ENCODE assay signal across 16 mouse cellular contexts in the genomic region with DNA sequence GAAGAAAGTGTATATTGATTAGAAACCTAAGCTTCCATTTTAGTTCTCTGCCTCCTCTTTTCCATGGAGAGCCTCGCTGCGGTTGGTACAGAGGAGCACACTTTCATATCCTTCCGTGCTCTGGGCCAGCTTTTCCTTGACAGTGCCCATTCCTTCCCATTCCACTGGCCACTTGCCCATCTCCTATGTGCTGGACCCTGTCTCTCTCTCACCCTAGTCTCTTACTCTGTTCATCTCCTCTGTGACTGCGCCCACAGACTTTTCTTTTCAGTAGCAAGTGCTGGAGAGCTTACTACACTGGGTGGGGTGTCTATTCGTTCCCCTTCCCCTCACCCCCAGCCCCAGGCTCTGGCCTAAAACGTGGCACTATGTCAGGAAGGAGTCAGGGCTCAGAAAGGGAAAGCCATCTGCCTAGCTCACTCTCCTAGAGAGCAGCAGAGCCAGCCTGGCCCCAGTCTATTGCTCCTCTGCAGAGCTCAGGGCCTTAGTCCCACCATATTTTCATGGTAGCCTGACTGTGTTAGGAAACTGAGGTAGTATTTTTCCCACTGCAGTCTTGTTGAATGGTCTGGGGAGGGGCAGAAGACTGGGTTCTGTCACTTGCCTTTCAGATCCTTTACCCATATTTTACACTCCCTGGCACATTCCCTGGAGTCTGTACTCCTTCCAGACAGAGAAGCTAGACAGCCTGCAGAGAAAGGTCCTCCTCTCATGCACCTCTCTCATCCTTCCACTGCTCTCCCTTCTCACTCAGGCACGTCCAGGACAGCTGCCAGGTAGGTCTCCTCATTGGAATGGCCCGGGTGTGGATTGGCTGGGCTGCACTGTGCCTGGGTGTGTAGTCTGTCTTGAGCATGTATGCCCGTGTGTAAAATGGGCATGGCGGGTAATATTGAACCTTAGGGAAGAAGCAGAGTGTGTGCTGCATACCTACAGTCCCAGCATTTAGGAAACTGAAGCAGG. TPM values are rescaled to one million over a fixed set of nuclear protein-coding genes. Genes with fewer than 3 reads are reported as not detected.
DNase-seq lines count a peak whose midpoint lies in the region; ATAC-seq and TF ChIP-seq lines count a peak whose summit lies in the region.
"Had no signal": no experiment of that assay in that cellular context is flagged by ENCODE, and none has a peak within 500 bp of the region (broad histone marks: within the 10 kb centered on the region; RNA-seq: fewer than 3 reads in every experiment).

No protein-coding gene starts in this region.

- H3K4me2 ChIP-seq in intestine, embryonic 16.5 days (ENCODE audit: low read depth, low read length) = no peak overlapping the region
- no peak overlapping the region for H3K4me2 ChIP-seq in intestine, embryonic 15.5 days (replicated peaks)
- no peak overlapping the region for H3K4me2 ChIP-seq in stomach, embryonic 16.5 days (ENCODE audit: low read depth, low read length)
- H3K4me2 ChIP-seq: midbrain, embryonic 11.5 days had no signal

- H3K27ac ChIP-seq in intestine, embryonic 16.5 days (ENCODE audit: low read length) = peak overlapping the region; percentile 82
- no peak overlapping the region for H3K27ac ChIP-seq in intestine, embryonic 15.5 days
- H3K27ac ChIP-seq in spleen, adult 2 months (ENCODE audit: insufficient read depth, low read length) = peak overlapping the region; percentile 52
- peak overlapping the region; percentile 84 for H3K27ac ChIP-seq in stomach, embryonic 16.5 days (ENCODE audit: low read length)
- H3K27ac ChIP-seq: hindbrain, embryonic 10.5 days had no signal

- no peak for ATAC-seq in intestine, embryonic 16.5 days
- no peak for ATAC-seq in intestine, embryonic 15.5 days
- ATAC-seq in stomach, embryonic 16.5 days (ENCODE audit: insufficient read depth, low FRiP score) = no peak

- H3K36me3 ChIP-seq in intestine, embryonic 16.5 days (ENCODE audit: control insufficient read depth, insufficient read depth, low read length) = peaks cover 13% of the 10 kb centered on the region
- H3K36me3 ChIP-seq in intestine, embryonic 15.5 days = peaks cover 18% of the 10 kb centered on the region; the same call in 1 of the 2 replicates
- H3K36me3 ChIP-seq in spleen, adult 2 months (ENCODE audit: control insufficient read depth, insufficient read depth, low read length) = peaks cover 5% of the 10 kb centered on the region
- peaks cover 3% of the 10 kb centered on the region; the same call in 1 of the 2 replicates for H3K36me3 ChIP-seq in stomach, embryonic 16.5 days (ENCODE audit: control insufficient read depth, insufficient read depth, low read length)

- peak; percentile 60 to 68 for DNase-seq in cerebellum, postnatal 14 days
- no peak for DNase-seq in cerebellum, adult 8-10 months
- DNase-seq in spleen, adult 2 months (ENCODE audit: low read depth in 1 of 2, low spot score in 2 of 2) = no peak
- DNase-seq in spleen, postnatal 14 days (ENCODE audit: low spot score in 2 of 2) = no peak
- DNase-seq in testis, postnatal 10 days (ENCODE audit: low spot score) = no peak
- DNase-seq: cerebellum, adult 11 months; kidney, postnatal 10 days; liver, postnatal 0 days had no signal

- peaks cover 25% of the 10 kb centered on the region for H3K4me1 ChIP-seq in intestine, embryonic 16.5 days (ENCODE audit: control insufficient read depth, insufficient read depth, low read length)
- H3K4me1 ChIP-seq in intestine, embryonic 15.5 days (replicated peaks) = peaks cover 16% of the 10 kb centered on the region
- H3K4me1 ChIP-seq in spleen, adult 2 months (ENCODE audit: control insufficient read depth, insufficient read depth, insufficient read length) = peaks cover 55% of the 10 kb centered on the region; the same call in 1 of the 2 replicates
- H3K4me1 ChIP-seq in stomach, embryonic 16.5 days (ENCODE audit: control insufficient read depth, insufficient read depth, low read length) = peaks cover 20% of the 10 kb centered on the region; the same call in 1 of the 2 replicates

- no peaks in the 10 kb centered on the region for H3K9me3 ChIP-seq in intestine, embryonic 16.5 days (ENCODE audit: control insufficient read depth, low read length)
- no peaks in the 10 kb centered on the region for H3K9me3 ChIP-seq in intestine, embryonic 15.5 days
- H3K9me3 ChIP-seq in stomach, embryonic 16.5 days (replicated peaks; ENCODE audit: control insufficient read depth, low read length) = no peaks in the 10 kb centered on the region
- H3K9me3 ChIP-seq: hindbrain, embryonic 10.5 days had no signal

- WGBS in intestine, embryonic 16.5 days = 86% methylated on average over 10 of the region's 10 CpGs
- 86% methylated on average over 10 of the region's 10 CpGs for WGBS in intestine, embryonic 15.5 days
- WGBS in spleen, adult 2 months = 85% methylated on average over 10 of the region's 10 CpGs
- 83% methylated on average over 10 of the region's 10 CpGs for WGBS in stomach, embryonic 16.5 days

- H3K4me3 ChIP-seq in intestine, embryonic 16.5 days (ENCODE audit: low read length) = no peak overlapping the region
- H3K4me3 ChIP-seq in intestine, embryonic 15.5 days (replicated peaks) = no peak overlapping the region
- H3K4me3 ChIP-seq in spleen, adult 2 months (ENCODE audit: extremely low read depth, insufficient read depth, insufficient read length) = no peak overlapping the region
- H3K4me3 ChIP-seq in stomach, embryonic 16.5 days (replicated peaks; ENCODE audit: low read length) = no peak overlapping the region
- H3K4me3 ChIP-seq: erythroblast, embryonic 14.5 days; hindbrain, embryonic 10.5 days; myocyte had no signal

- TF ChIP-seq POLR2A in spleen, adult 2 months (IDR thresholded peaks at IDR 0.05; ENCODE audit: low read depth, low read length) = no peak

- H3K27me3 ChIP-seq in intestine, embryonic 16.5 days (replicated peaks; ENCODE audit: control insufficient read depth, insufficient read depth, low read length) = no peaks in the 10 kb centered on the region
- H3K27me3 ChIP-seq in intestine, embryonic 15.5 days (replicated peaks) = no peaks in the 10 kb centered on the region
- H3K27me3 ChIP-seq in spleen, adult 2 months (ENCODE audit: control insufficient read depth, insufficient read depth, low read length) = no peaks in the 10 kb centered on the region
- H3K27me3 ChIP-seq in stomach, embryonic 16.5 days (ENCODE audit: control insufficient read depth, insufficient read depth, low read length) = no peaks in the 10 kb centered on the region

- no peak overlapping the region for H3K9ac ChIP-seq in intestine, embryonic 16.5 days (ENCODE audit: low read depth, low read length)
- no peak overlapping the region for H3K9ac ChIP-seq in intestine, embryonic 15.5 days
- H3K9ac ChIP-seq in stomach, embryonic 16.5 days (ENCODE audit: low read length) = no peak overlapping the region
- H3K9ac ChIP-seq: liver, postnatal 0 days had no signal

- TF ChIP-seq CTCF in spleen, adult 2 months (IDR thresholded peaks at IDR 0.05; ENCODE audit: extremely low read depth, insufficient read depth, insufficient read length, insufficient replicate concordance) = no peak

RNA-seq across cellular contexts. Expression of a gene that starts 10.1 kb away (rescaled TPM):
- polyA plus RNA-seq in intestine, embryonic 16.5 days (2015; fragmentation: Nextera tagmentation; extraction: Ambion mirVana) = 0.11 and 0.24 TPM in 2 replicates
- 0.21 and 0.29 TPM in 2 replicates for polyA plus RNA-seq in intestine, embryonic 15.5 days (2015; fragmentation: Nextera tagmentation; extraction: Ambion mirVana)
- 6.0 and 9.6 TPM in 2 replicates for polyA plus RNA-seq in spleen, adult 2 months (2012; rRNA removed)
- 0.24 and 0.30 TPM in 2 replicates for polyA plus RNA-seq in stomach, embryonic 16.5 days (2015; fragmentation: Nextera tagmentation; extraction: Ambion mirVana)
- polyA plus RNA-seq: erythroblast, embryonic 14.5 days; hindbrain, embryonic 10.5 days had no signal

RNA-seq across cellular contexts. Expression of a gene that starts 12.9 kb away (rescaled TPM):
- polyA plus RNA-seq in intestine, embryonic 16.5 days (2015; fragmentation: Nextera tagmentation; extraction: Ambion mirVana) = 37.4 and 40.1 TPM in 2 replicates
- polyA plus RNA-seq in intestine, embryonic 15.5 days (2015; fragmentation: Nextera tagmentation; extraction: Ambion mirVana) = 37.0 and 37.7 TPM in 2 replicates
- polyA plus RNA-seq in spleen, adult 2 months (2012; rRNA removed) = 22.1 and 25.6 TPM in 2 replicates
- polyA plus RNA-seq in stomach, embryonic 16.5 days (2015; fragmentation: Nextera tagmentation; extraction: Ambion mirVana) = 34.0 and 40.1 TPM in 2 replicates

RNA-seq across cellular contexts. Expression of a gene that starts 15.6 kb away (rescaled TPM):
- polyA plus RNA-seq in intestine, embryonic 16.5 days (2015; fragmentation: Nextera tagmentation; extraction: Ambion mirVana) = 10.5 and 10.8 TPM in 2 replicates
- polyA plus RNA-seq in intestine, embryonic 15.5 days (2015; fragmentation: Nextera tagmentation; extraction: Ambion mirVana) = 9.8 and 11.5 TPM in 2 replicates
- polyA plus RNA-seq in spleen, adult 2 months (2012; rRNA removed) = 18.1 and 24.1 TPM in 2 replicates
- polyA plus RNA-seq in stomach, embryonic 16.5 days (2015; fragmentation: Nextera tagmentation; extraction: Ambion mirVana) = 13.3 and 13.5 TPM in 2 replicates

RNA-seq across cellular contexts. Expression of a gene that starts 30.4 kb away (rescaled TPM):
- not detected in 2 replicates for polyA plus RNA-seq in intestine, embryonic 16.5 days (2015; fragmentation: Nextera tagmentation; extraction: Ambion mirVana)
- polyA plus RNA-seq in intestine, embryonic 15.5 days (2015; fragmentation: Nextera tagmentation; extraction: Ambion mirVana) = not detected in 2 replicates
- polyA plus RNA-seq in spleen, adult 2 months (2012; rRNA removed) = not detected in 2 replicates
- polyA plus RNA-seq in stomach, embryonic 16.5 days (2015; fragmentation: Nextera tagmentation; extraction: Ambion mirVana) = not detected in 2 replicates
- polyA plus RNA-seq: erythroblast, embryonic 14.5 days; hindbrain, embryonic 10.5 days; liver, postnatal 0 days; midbrain, embryonic 11.5 days; myocyte; testis, adult 2 months had no signal

RNA-seq across cellular contexts. Expression of a gene that starts 35.7 kb away (rescaled TPM):
- 38.3 and 41.2 TPM in 2 replicates for polyA plus RNA-seq in intestine, embryonic 16.5 days (2015; fragmentation: Nextera tagmentation; extraction: Ambion mirVana)
- 28.8 and 34.4 TPM in 2 replicates for polyA plus RNA-seq in intestine, embryonic 15.5 days (2015; fragmentation: Nextera tagmentation; extraction: Ambion mirVana)
- polyA plus RNA-seq in spleen, adult 2 months (2012; rRNA removed) = 11.0 and 11.6 TPM in 2 replicates
- 32.4 and 34.0 TPM in 2 replicates for polyA plus RNA-seq in stomach, embryonic 16.5 days (2015; fragmentation: Nextera tagmentation; extraction: Ambion mirVana)

Comparison
In these comparisons a context has a peak if more than half of its experiments do, and no peak if none do; other contexts are left out.
1. DNase-seq: peak in cerebellum, postnatal 14 days (2 of 2); none in cerebellum, adult 8-10 months (single experiment), spleen, adult 2 months (0 of 2), spleen, postnatal 14 days (0 of 2) and testis, postnatal 10 days (single experiment).